Mouse (Mus musculus) embryo, embryonic 11 days (tissue): ENCODE measurements around the gene Adam11.
"Not testable (repeated sequence)": the region's sequence is repeated elsewhere in the genome, so short reads cannot be mapped to it uniquely, and the experiment has no call there.

ENCODE experiments used
- DNase-seq: peaks from one replicate; pipeline ENCODE4 v3.0.0-alpha.2; 2015

Adam11 gene

GRCm38 (mm10) chr11:102761309-102762210 is at the start of gene Adam11:
Gene Adam11, plus strand, starts transcription at chr11:102761439.
- DNase-seq: peak; percentile 65

GRCm38 (mm10) chr11:102712411-102712810 is 48.8 kb upstream of the Adam11 start:
- no peak for DNase-seq

GRCm38 (mm10) chr11:102714578-102714977 is 46.7 kb upstream of the Adam11 start:
- not testable (repeated sequence) for DNase-seq

GRCm38 (mm10) chr11:102716135-102716534 is 45.1 kb upstream of the Adam11 start:
- DNase-seq: no peak

- peak; percentile 27 for DNase-seq
Measured at GRCm38 (mm10) chr11:102725574-102725973, 35.7 kb upstream of the Adam11 start.

GRCm38 (mm10) chr11:102728614-102729013 is 32.6 kb upstream of the Adam11 start:
- DNase-seq: peak; percentile 76

GRCm38 (mm10) chr11:102729835-102730234 is 31.4 kb upstream of the Adam11 start:
- no peak for DNase-seq

- no peak for DNase-seq
Measured at GRCm38 (mm10) chr11:102731366-102731765, 29.9 kb upstream of the Adam11 start.

- no peak for DNase-seq
Measured at GRCm38 (mm10) chr11:102733146-102733545, 28.1 kb upstream of the Adam11 start.

- DNase-seq: no peak
Measured at GRCm38 (mm10) chr11:102734961-102735360, 26.3 kb upstream of the Adam11 start.

- DNase-seq: no peak
Measured at GRCm38 (mm10) chr11:102738046-102738445, 23.2 kb upstream of the Adam11 start.

- peak; percentile 85 for DNase-seq
Measured at GRCm38 (mm10) chr11:102739278-102739966, 21.8 kb upstream of the Adam11 start.

GRCm38 (mm10) chr11:102740634-102741033 is 20.6 kb upstream of the Adam11 start:
- DNase-seq: no peak

GRCm38 (mm10) chr11:102741129-102741950 is 19.9 kb upstream of the Adam11 start:
- peak; percentile 63 for DNase-seq

GRCm38 (mm10) chr11:102742066-102742465 is 19.2 kb upstream of the Adam11 start:
- DNase-seq: no peak

- DNase-seq: no peak
Measured at GRCm38 (mm10) chr11:102742843-102743242, 18.4 kb upstream of the Adam11 start.

GRCm38 (mm10) chr11:102744746-102745145 is 16.5 kb upstream of the Adam11 start:
- no peak for DNase-seq

GRCm38 (mm10) chr11:102747866-102748265 is 13.4 kb upstream of the Adam11 start:
- no peak for DNase-seq

GRCm38 (mm10) chr11:102748381-102748780 is 12.9 kb upstream of the Adam11 start:
- DNase-seq: no peak

GRCm38 (mm10) chr11:102749712-102750111 is 11.5 kb upstream of the Adam11 start:
- no peak for DNase-seq

- DNase-seq: no peak
Measured at GRCm38 (mm10) chr11:102752896-102753590, 8.2 kb upstream of the Adam11 start.

GRCm38 (mm10) chr11:102753591-102754324 is 7.5 kb upstream of the Adam11 start:
- peak; percentile 48 for DNase-seq
